Mouse (Mus musculus) midbrain, postnatal 0 days (tissue): ENCODE measurements at regions not wholly inside any gene's neighbourhood (a gene's known extent, or its start where the extent isn't known, plus 50 kb on each side); places are given as distances from the start of the nearest gene placed in this dataset.
A peak's percentile ranks its signal among the peaks of the same experiment; 100 is the strongest.

Experiments
- ATAC-seq: fragments of 200-750 bp; cut with Nextera tagmentation; 2 replicates; pipeline ENCODE4 v1.8.0; 2017; ENCODE audit warnings: moderate number of reproducible peaks, mild to moderate bottlenecking, moderate TSS enrichment, moderate library complexity; ENCODE audit not compliant: low FRiP score
- DNase-seq: peaks from one replicate; pipeline ENCODE4 v3.0.0-alpha.2; 2015; ENCODE audit warnings: low spot score
- H3K27ac ChIP-seq: fragments of 300-500 bp; sonication (generic); 2 replicates; pipeline ENCODE4 v1.5.1; 2014; ENCODE audit warnings: low read depth, mild to moderate bottlenecking, low read length, mixed read lengths
- H3K27me3 ChIP-seq: fragments of 300-500 bp; sonication (generic); 2 replicates; pipeline ENCODE4 v1.6.1; 2014; ENCODE audit warnings: low read length, control low read depth, mixed read lengths; ENCODE audit not compliant: insufficient read depth
- H3K36me3 ChIP-seq: fragments of 300-500 bp; sonication (generic); 2 replicates; pipeline ENCODE4 v1.6.1; 2014; ENCODE audit warnings: low read length, control low read depth, mixed read lengths; ENCODE audit not compliant: insufficient read depth
- H3K4me1 ChIP-seq: fragments of 300-500 bp; sonication (generic); 2 replicates; pipeline ENCODE4 v1.6.1; 2014; ENCODE audit warnings: mild to moderate bottlenecking, control low read depth, antibody characterized with exemption, low read length, mixed read lengths; ENCODE audit not compliant: insufficient read depth
- H3K4me2 ChIP-seq: fragments of 300-500 bp; sonication (generic); 2 replicates; pipeline ENCODE4 v1.6.1; 2014; ENCODE audit warnings: low read depth, mild to moderate bottlenecking, low read length, mixed read lengths; ENCODE audit not compliant: poor library complexity, severe bottlenecking
- H3K4me3 ChIP-seq: fragments of 300-500 bp; sonication (generic); 2 replicates; pipeline ENCODE4 v1.5.1; 2014; ENCODE audit warnings: low read depth, mild to moderate bottlenecking, low read length, moderate library complexity
- H3K9ac ChIP-seq: fragments of 300-500 bp; sonication (generic); replicated peaks from 2 replicates; pipeline ENCODE4 v1.6.1; 2014; ENCODE audit warnings: mild to moderate bottlenecking, low read length, moderate library complexity, mixed read lengths; ENCODE audit not compliant: poor library complexity, severe bottlenecking
- H3K9me3 ChIP-seq: fragments of 300-500 bp; sonication (generic); 2 replicates; pipeline ENCODE4 v1.6.1; 2016; ENCODE audit warnings: low read length, control low read depth
- CTCF ChIP-seq: IDR thresholded peaks from 2 replicates; pipeline ENCODE4 v1.5.1; 2016; ENCODE audit warnings: antibody characterized with exemption, mild to moderate bottlenecking
- WGBS: fragments of 180-500 bp; shearing (Covaris S2); extraction: QIAGEN DNeasy Blood & Tissue Kit; methylation state at CpG from one replicate; pipeline ENCODE4 v1.1.7; 2014; 5-methylcytosine and 5-hydroxymethylcytosine counted together

GRCm38 (mm10) chr9:98703331-98703730 is 101.9 kb upstream of the Mrps22 start:
- H3K27ac ChIP-seq = no peak overlapping the region
- no peak for TF ChIP-seq CTCF
- no peak for ATAC-seq
- H3K9ac ChIP-seq = no peak overlapping the region
- H3K36me3 ChIP-seq = no peaks in the 10 kb centered on the region
- no peak overlapping the region for H3K4me2 ChIP-seq
- H3K27me3 ChIP-seq = no peaks in the 10 kb centered on the region
- no peaks in the 10 kb centered on the region for H3K4me1 ChIP-seq
- no peak for DNase-seq
- WGBS = 79% methylated on average over 9 of the region's 9 CpGs
- no peaks in the 10 kb centered on the region for H3K9me3 ChIP-seq
- H3K4me3 ChIP-seq = no peak overlapping the region

- no peaks in the 10 kb centered on the region for H3K9me3 ChIP-seq
- TF ChIP-seq CTCF = no peak
- no peak overlapping the region for H3K4me3 ChIP-seq
- H3K27me3 ChIP-seq = no peaks in the 10 kb centered on the region
- ATAC-seq = no peak
- H3K27ac ChIP-seq = no peak overlapping the region
- DNase-seq = no peak
- no peaks in the 10 kb centered on the region for H3K4me1 ChIP-seq
- H3K4me2 ChIP-seq = no peak overlapping the region
- no peak overlapping the region for H3K9ac ChIP-seq
- H3K36me3 ChIP-seq = no peaks in the 10 kb centered on the region
- 88% methylated on average over 5 of the region's 5 CpGs for WGBS
These were observed 99.1 kb upstream of the Mrps22 start for GRCm38 (mm10) chr9:98700571-98700970.

- ATAC-seq = no peak
- peak; percentile 29; the same call in 1 of the 2 replicates for TF ChIP-seq CTCF
- no peaks in the 10 kb centered on the region for H3K9me3 ChIP-seq
These were observed 95.7 kb upstream of the Mrps22 start for GRCm38 (mm10) chr9:98697155-98697554.

GRCm38 (mm10) chr9:98695035-98695434 is 93.6 kb upstream of the Mrps22 start:
- ATAC-seq (no peak), DNase-seq (no peak)
- 80% methylated on average over 10 of the region's 10 CpGs for WGBS
- no peak overlapping the region for H3K27ac ChIP-seq
- no peak overlapping the region for H3K4me2 ChIP-seq
- H3K4me1 ChIP-seq = no peaks in the 10 kb centered on the region
- TF ChIP-seq CTCF = no peak
- H3K4me3 ChIP-seq = no peak overlapping the region
- no peak overlapping the region for H3K9ac ChIP-seq
- H3K36me3 ChIP-seq = no peaks in the 10 kb centered on the region
- H3K27me3 ChIP-seq = no peaks in the 10 kb centered on the region
- no peaks in the 10 kb centered on the region for H3K9me3 ChIP-seq

More at GRCm38 (mm10) chr9:98697155-98697554, 95.7 kb upstream of the Mrps22 start:
- H3K36me3 ChIP-seq = no peaks in the 10 kb centered on the region
- H3K9ac ChIP-seq = no peak overlapping the region
- WGBS = 40% methylated on average over 7 of the region's 7 CpGs
- no peak for DNase-seq
- no peak overlapping the region for H3K27ac ChIP-seq
- no peak overlapping the region for H3K4me2 ChIP-seq
- H3K27me3 ChIP-seq = no peaks in the 10 kb centered on the region
- H3K4me3 ChIP-seq = no peak overlapping the region
- no peaks in the 10 kb centered on the region for H3K4me1 ChIP-seq

- ATAC-seq (no peak), DNase-seq (peak; percentile 56)
- Histone ChIP-seq H3K27me3 (no peaks in the 10 kb centered on the region), H3K4me2 (no peak overlapping the region), H3K4me3 (no peak overlapping the region), H3K9ac (no peak overlapping the region), H3K27ac (no peak overlapping the region), H3K36me3 (no peaks in the 10 kb centered on the region), H3K4me1 (no peaks in the 10 kb centered on the region), H3K9me3 (no peaks in the 10 kb centered on the region)
- TF ChIP-seq CTCF = no peak
- WGBS = 78% methylated on average over 14 of the region's 14 CpGs
These were observed 89.5 kb upstream of the Mrps22 start for GRCm38 (mm10) chr9:98690839-98691516.

- DNase-seq (no peak), ATAC-seq (no peak)
- Histone ChIP-seq H3K9ac (no peak overlapping the region), H3K4me1 (no peaks in the 10 kb centered on the region), H3K9me3 (no peaks in the 10 kb centered on the region), H3K27me3 (no peaks in the 10 kb centered on the region), H3K4me3 (no peak overlapping the region), H3K36me3 (no peaks in the 10 kb centered on the region), H3K27ac (no peak overlapping the region), H3K4me2 (no peak overlapping the region)
- WGBS = 85% methylated on average over 7 of the region's 7 CpGs
- no peak for TF ChIP-seq CTCF
These were observed 84.1 kb upstream of the Mrps22 start for GRCm38 (mm10) chr9:98685548-98685947.
